Mouse (Mus musculus): Measurements from ENCODE around the gene Gm49321. TPM values are rescaled to one million over a fixed set of nuclear protein-coding genes. Genes with fewer than 3 reads are reported as not detected.

The Gm49321 gene
- 13.3 and 14.4 TPM in 2 replicates for polyA plus RNA-seq (2016; fragmentation: Nextera tagmentation; extraction: Ambion mirVana)

- Histone ChIP-seq H3K9me3 (replicated peaks) (no peaks in the 10 kb centered on the region), H3K36me3 (peaks cover 99% of the 10 kb centered on the region), H3K4me1 (no peaks in the 10 kb centered on the region), H3K27ac (no peak within 1 kb of the TSS), H3K27me3 (ENCODE audit: low read depth, poor library complexity, severe bottlenecking) (no peaks in the 10 kb centered on the region), H3K4me3 (no peak within 1 kb of the TSS)
- 97% methylated on average over 1 of the region's 1 CpGs for WGBS
- no peak for DNase-seq (ENCODE audit: low spot score)
Measured at GRCm38 (mm10) chr12:73937353-73937752, at the start of gene Gm49321. Gene Gm49321 (plus strand): TSS chr12:73937653.

GRCm38 (mm10) chr12:73888003-73888783 lies 49.3 kb upstream of the Gm49321 start:
- Histone ChIP-seq H3K27me3 (ENCODE audit: low read depth, poor library complexity, severe bottlenecking) (no peaks in the 10 kb centered on the region), H3K4me1 (peaks cover 12% of the 10 kb centered on the region), H3K9me3 (replicated peaks) (no peaks in the 10 kb centered on the region), H3K36me3 (no peaks in the 10 kb centered on the region), H3K4me3 (no peak overlapping the region), H3K27ac (no peak overlapping the region)
- 87% methylated on average over 8 of the region's 8 CpGs for WGBS
- no peak for DNase-seq (ENCODE audit: low spot score)

- H3K4me3 ChIP-seq = no peak overlapping the region
- H3K36me3 ChIP-seq = no peaks in the 10 kb centered on the region
- WGBS = 80% methylated on average over 1 of the region's 1 CpGs
- H3K4me1 ChIP-seq = no peaks in the 10 kb centered on the region
- no peak overlapping the region for H3K27ac ChIP-seq
- H3K27me3 ChIP-seq (ENCODE audit: low read depth, poor library complexity, severe bottlenecking) = no peaks in the 10 kb centered on the region
- H3K9me3 ChIP-seq (replicated peaks) = no peaks in the 10 kb centered on the region
- no peak for DNase-seq (ENCODE audit: low spot score)
Measured at GRCm38 (mm10) chr12:73889571-73889970, 47.9 kb upstream of the Gm49321 start.

- H3K4me1 ChIP-seq = no peaks in the 10 kb centered on the region
- H3K27me3 ChIP-seq (ENCODE audit: low read depth, poor library complexity, severe bottlenecking) = no peaks in the 10 kb centered on the region
- DNase-seq (ENCODE audit: low spot score) = no peak
- 88% methylated on average over 3 of the region's 3 CpGs for whole genome bisulfite sequencing
- H3K4me3 ChIP-seq = no peak overlapping the region
- no peak overlapping the region for H3K27ac ChIP-seq
- H3K9me3 ChIP-seq (replicated peaks) = no peaks in the 10 kb centered on the region
- no peaks in the 10 kb centered on the region for H3K36me3 ChIP-seq
Measured at GRCm38 (mm10) chr12:73890086-73890485, 47.4 kb upstream of the Gm49321 start.

GRCm38 (mm10) chr12:73892616-73893015 lies 44.8 kb upstream of the Gm49321 start:
- no peak for DNase-seq (ENCODE audit: low spot score)
- no peak overlapping the region for H3K27ac ChIP-seq
- no peak overlapping the region for H3K4me3 ChIP-seq
- H3K9me3 ChIP-seq (replicated peaks) = no peaks in the 10 kb centered on the region
- no peaks in the 10 kb centered on the region for H3K4me1 ChIP-seq
- H3K27me3 ChIP-seq (ENCODE audit: low read depth, poor library complexity, severe bottlenecking) = no peaks in the 10 kb centered on the region
- no peaks in the 10 kb centered on the region for H3K36me3 ChIP-seq
- WGBS = 69% methylated on average over 3 of the region's 3 CpGs

- H3K9me3 ChIP-seq (replicated peaks) = no peaks in the 10 kb centered on the region
- DNase-seq (ENCODE audit: low spot score) = no peak
- H3K27me3 ChIP-seq (ENCODE audit: low read depth, poor library complexity, severe bottlenecking) = no peaks in the 10 kb centered on the region
- 84% methylated on average over 6 of the region's 6 CpGs for WGBS
- H3K27ac ChIP-seq = no peak overlapping the region
- H3K4me1 ChIP-seq = no peaks in the 10 kb centered on the region
- H3K36me3 ChIP-seq = no peaks in the 10 kb centered on the region
- no peak overlapping the region for H3K4me3 ChIP-seq
Measured at GRCm38 (mm10) chr12:73894838-73895237, 42.6 kb upstream of the Gm49321 start.

GRCm38 (mm10) chr12:73895674-73896073 lies 41.8 kb upstream of the Gm49321 start:
- H3K36me3 ChIP-seq = no peaks in the 10 kb centered on the region
- 92% methylated on average over 2 of the region's 2 CpGs for WGBS
- H3K27ac ChIP-seq = no peak overlapping the region
- no peak overlapping the region for H3K4me3 ChIP-seq
- H3K27me3 ChIP-seq (ENCODE audit: low read depth, poor library complexity, severe bottlenecking) = no peaks in the 10 kb centered on the region
- no peak for DNase-seq (ENCODE audit: low spot score)
- no peaks in the 10 kb centered on the region for H3K9me3 ChIP-seq (replicated peaks)
- H3K4me1 ChIP-seq = no peaks in the 10 kb centered on the region

GRCm38 (mm10) chr12:73896471-73896870 lies 41.0 kb upstream of the Gm49321 start:
- Histone ChIP-seq H3K27ac (no peak overlapping the region), H3K27me3 (ENCODE audit: low read depth, poor library complexity, severe bottlenecking) (no peaks in the 10 kb centered on the region), H3K36me3 (no peaks in the 10 kb centered on the region), H3K4me1 (0 out of 2 replicates have a peak, but pooled peaks cover 3% of the 10 kb centered on the region), H3K4me3 (no peak overlapping the region), H3K9me3 (replicated peaks) (no peaks in the 10 kb centered on the region)
- 86% methylated on average over 3 of the region's 3 CpGs for WGBS
- DNase-seq (ENCODE audit: low spot score) = no peak

GRCm38 (mm10) chr12:73898281-73898680 lies 39.2 kb upstream of the Gm49321 start:
- Histone ChIP-seq H3K27me3 (ENCODE audit: low read depth, poor library complexity, severe bottlenecking) (no peaks in the 10 kb centered on the region), H3K4me3 (no peak overlapping the region), H3K36me3 (no peaks in the 10 kb centered on the region), H3K9me3 (replicated peaks) (no peaks in the 10 kb centered on the region), H3K27ac (no peak overlapping the region), H3K4me1 (0 out of 2 replicates have a peak, but pooled peaks cover 3% of the 10 kb centered on the region)
- DNase-seq (ENCODE audit: low spot score) = no peak
- 88% methylated on average over 2 of the region's 2 CpGs for WGBS

GRCm38 (mm10) chr12:73904133-73904934 lies 33.1 kb upstream of the Gm49321 start:
- Histone ChIP-seq H3K9me3 (replicated peaks) (no peaks in the 10 kb centered on the region), H3K4me3 (no peak overlapping the region), H3K4me1 (peaks cover 11% of the 10 kb centered on the region), H3K27me3 (ENCODE audit: low read depth, poor library complexity, severe bottlenecking) (no peaks in the 10 kb centered on the region), H3K36me3 (no peaks in the 10 kb centered on the region), H3K27ac (no peak overlapping the region)
- WGBS = 85% methylated on average over 5 of the region's 5 CpGs
- DNase-seq (ENCODE audit: low spot score) = no peak

- no peak for DNase-seq (ENCODE audit: low spot score)
- Histone ChIP-seq H3K36me3 (no peaks in the 10 kb centered on the region), H3K4me1 (peaks cover 18% of the 10 kb centered on the region), H3K27ac (no peak overlapping the region), H3K9me3 (replicated peaks) (no peaks in the 10 kb centered on the region), H3K4me3 (no peak overlapping the region), H3K27me3 (ENCODE audit: low read depth, poor library complexity, severe bottlenecking) (no peaks in the 10 kb centered on the region)
- 65% methylated on average over 2 of the region's 2 CpGs for WGBS
Measured at GRCm38 (mm10) chr12:73905041-73905440, 32.4 kb upstream of the Gm49321 start.

GRCm38 (mm10) chr12:73905555-73905954 lies 31.9 kb upstream of the Gm49321 start:
- H3K9me3 ChIP-seq (replicated peaks) = no peaks in the 10 kb centered on the region
- H3K4me1 ChIP-seq = peaks cover 22% of the 10 kb centered on the region
- no peak overlapping the region for H3K4me3 ChIP-seq
- no peak for DNase-seq (ENCODE audit: low spot score)
- 83% methylated on average over 4 of the region's 4 CpGs for WGBS
- H3K27ac ChIP-seq = no peak overlapping the region
- no peaks in the 10 kb centered on the region for H3K27me3 ChIP-seq (ENCODE audit: low read depth, poor library complexity, severe bottlenecking)
- no peaks in the 10 kb centered on the region for H3K36me3 ChIP-seq

GRCm38 (mm10) chr12:73907079-73907672 lies 30.3 kb upstream of the Gm49321 start:
- H3K27ac ChIP-seq = peak overlapping the region; percentile 99
- peak overlapping the region; percentile 93 for H3K4me3 ChIP-seq
- peaks cover 19% of the 10 kb centered on the region for H3K4me1 ChIP-seq
- H3K36me3 ChIP-seq = no peaks in the 10 kb centered on the region
- H3K9me3 ChIP-seq (replicated peaks) = no peaks in the 10 kb centered on the region
- no peaks in the 10 kb centered on the region for H3K27me3 ChIP-seq (ENCODE audit: low read depth, poor library complexity, severe bottlenecking)
- WGBS = 1% methylated on average over 18 of the region's 18 CpGs
- DNase-seq (ENCODE audit: low spot score) = no peak

Data from limb, embryonic 10.5 days (tissue).